Mouse (Mus musculus) kidney, adult 10 weeks (tissue): ENCODE data around the gene Rmdn2. TPM values are rescaled to one million over a fixed set of nuclear protein-coding genes. Genes with fewer than 3 reads are reported as not detected.

ENCODE experiments used
- polyA plus RNA-seq: library from polyadenylated mRNA; stranded (reverse); fragments of 350-450 nt; fragmentation: Illumina TruSeq; extraction: RNeasy Lipid Tissue Mini Kit (QIAGEN cat#74804); gene quantifications from one replicate; pipeline ENCODE4 v1.2.3, GENCODE M21; 2014; ENCODE audit warnings: low read depth, low replicate concordance

Rmdn2 gene
- polyA plus RNA-seq = 22.1 TPM

GRCm38 (mm10) chr17:79611545-79611944, at the start of gene Rmdn2:
Gene Rmdn2 (plus strand): TSS chr17:79611863.

GRCm38 (mm10) chr17:79714931-79715637, 103.4 kb downstream of the Rmdn2 start, which contains the start of gene Cyp1b1:
Gene Cyp1b1 (minus strand): TSS chr17:79715061.

Other genes starting within 250 kb of the Rmdn2 start
- 80.9 TPM for gene Cyp1b1, start 103.2 kb downstream of the Rmdn2 start, polyA plus RNA-seq